Mouse (Mus musculus) MEL (cell line): ENCODE measurements around the gene ccdc198. TPM values are rescaled to one million over a fixed set of nuclear protein-coding genes. Genes with fewer than 3 reads are reported as not detected.
A peak's percentile ranks its signal among the peaks of the same experiment; 100 is the strongest.
"Not testable (repeated sequence)": the region's sequence is repeated elsewhere in the genome, so short reads cannot be mapped to it uniquely, and the experiment has no call there.

Experiments
- DNase-seq: peaks from one replicate; pipeline ENCODE4 v3.0.0; 2011; ENCODE audit warnings: low read depth, low spot score
- H3K27ac ChIP-seq: 2 replicates; pipeline ENCODE4 v1.5.1; 2012; ENCODE audit warnings: low read depth, mild to moderate bottlenecking, control low read depth, low read length, moderate library complexity; ENCODE audit not compliant: control insufficient read depth
- H3K27me3 ChIP-seq, 2 experiments: fragments of 150-350 bp in 1 of 2; sonication (generic) in 1 of 2; 2 replicates each; pipeline ENCODE4 v1.6.1; 2012; ENCODE audit warnings: low read length in 2 of 2, mild to moderate bottlenecking in 2 of 2, improper control_type of control experiment in 1 of 2, moderate library complexity in 1 of 2; ENCODE audit not compliant: insufficient read depth in 2 of 2, control insufficient read depth in 1 of 2
- H3K36me3 ChIP-seq, 2 experiments: 2 replicates each; pipeline ENCODE4 v1.6.1; 2012 to 2014; ENCODE audit warnings: low read length in 2 of 2, improper control_type of control experiment in 1 of 2, inconsistent platforms in 1 of 2, mild to moderate bottlenecking in 1 of 2; ENCODE audit not compliant: insufficient read depth in 2 of 2, control insufficient read depth in 1 of 2
- H3K4me1 ChIP-seq, 2 experiments: fragments of 150-350 bp in 1 of 2; sonication (generic) in 1 of 2; 2 replicates each; pipeline ENCODE4 v1.6.1; 2012; ENCODE audit warnings: low read length in 2 of 2, improper control_type of control experiment in 1 of 2, mild to moderate bottlenecking in 1 of 2; ENCODE audit not compliant: insufficient read depth in 2 of 2, control insufficient read depth in 1 of 2
- H3K4me3 ChIP-seq, 2 experiments: fragments of 150-350 bp in 1 of 2; sonication (generic) in 1 of 2; 2 replicates each; pipeline ENCODE4 v1.5.1; 2012; ENCODE audit warnings: low read depth in 2 of 2, low read length in 2 of 2, mild to moderate bottlenecking in 2 of 2, moderate library complexity in 2 of 2, control low read depth in 1 of 2, improper control_type of control experiment in 1 of 2; ENCODE audit not compliant: control insufficient read depth in 1 of 2, insufficient read depth in 1 of 2
- H3K79me2 ChIP-seq: 2 replicates; pipeline ENCODE4 v1.6.1; 2012; ENCODE audit warnings: mild to moderate bottlenecking, low read length, moderate library complexity; ENCODE audit not compliant: control insufficient read depth, poor library complexity, insufficient read depth
- H3K9ac ChIP-seq: 2 replicates; pipeline ENCODE4 v1.6.1; 2012; ENCODE audit warnings: low read depth, mild to moderate bottlenecking, control low read depth, low read length, moderate library complexity; ENCODE audit not compliant: control insufficient read depth, poor library complexity, severe bottlenecking
- H3K9me3 ChIP-seq: fragments of 150-350 bp; sonication (generic); replicated peaks from 2 replicates; pipeline ENCODE4 v1.6.1; 2012; ENCODE audit warnings: mild to moderate bottlenecking, low read length, improper control_type of control experiment, moderate library complexity; ENCODE audit not compliant: insufficient read depth
- CTCF ChIP-seq, 3 experiments: IDR thresholded peaks in 2 of 3; conservative IDR thresholded peaks in 1 of 3; 2 replicates each; pipeline ENCODE4 v1.5.1; 2011 to 2012; ENCODE audit warnings: low read length in 3 of 3, low read depth in 2 of 3, mild to moderate bottlenecking in 2 of 3, improper control_type of control experiment in 1 of 3, inconsistent platforms in 1 of 3, mixed read lengths in 1 of 3, moderate library complexity in 1 of 3; ENCODE audit not compliant: control insufficient read depth in 1 of 3, insufficient read depth in 1 of 3, poor library complexity in 1 of 3, severe bottlenecking in 1 of 3
- E2F4 ChIP-seq: IDR thresholded peaks from 2 replicates; pipeline ENCODE4 v1.6.1; 2011; ENCODE audit warnings: low read depth, low read length, improper control_type of control experiment, borderline replicate concordance
- ELF1 ChIP-seq: IDR thresholded peaks from 2 replicates; pipeline ENCODE4 v1.6.1; 2014; ENCODE audit warnings: low read depth, mild to moderate bottlenecking, inconsistent platforms, low read length, improper control_type of control experiment, moderate library complexity
- EP300 ChIP-seq, 2 experiments: IDR thresholded peaks; 2 replicates each; pipeline ENCODE4 v1.6.1; 2011; ENCODE audit warnings: improper control_type of control experiment in 2 of 2, low read length in 2 of 2, low read depth in 1 of 2, mild to moderate bottlenecking in 1 of 2
- ETS1 ChIP-seq: IDR thresholded peaks from 2 replicates; pipeline ENCODE4 v1.6.1; 2012; ENCODE audit warnings: low read depth, mild to moderate bottlenecking, inconsistent platforms, low read length, improper control_type of control experiment, moderate library complexity
- GABPA ChIP-seq: IDR thresholded peaks from 2 replicates; pipeline ENCODE4 v1.6.1; 2012; ENCODE audit warnings: low read depth, mild to moderate bottlenecking, inconsistent platforms, low read length, improper control_type of control experiment, moderate library complexity
- GATA1 ChIP-seq: IDR thresholded peaks from 2 replicates; pipeline ENCODE4 v1.6.1; 2011; ENCODE audit warnings: low read depth, low read length, improper control_type of control experiment
- JUND ChIP-seq: IDR thresholded peaks from 2 replicates; pipeline ENCODE4 v1.6.1; 2011; ENCODE audit warnings: low read depth, mild to moderate bottlenecking, improper control_type of control experiment, low read length
- MAFK ChIP-seq: IDR thresholded peaks from 2 replicates; pipeline ENCODE4 v1.6.1; 2011; ENCODE audit warnings: low read depth, mild to moderate bottlenecking, low read length, improper control_type of control experiment, borderline replicate concordance
- MEF2A ChIP-seq: IDR thresholded peaks from 2 replicates; pipeline ENCODE4 v1.6.1; 2014; ENCODE audit warnings: low read depth, mild to moderate bottlenecking, inconsistent platforms, low read length, improper control_type of control experiment; ENCODE audit not compliant: poor library complexity, insufficient replicate concordance, severe bottlenecking; ENCODE audit errors: extremely low read depth
- MYC ChIP-seq: IDR thresholded peaks from 2 replicates; pipeline ENCODE4 v1.6.1; 2011; ENCODE audit warnings: low read depth, mild to moderate bottlenecking, low read length, improper control_type of control experiment, moderate library complexity
- NELFE ChIP-seq: IDR thresholded peaks from 2 replicates; pipeline ENCODE4 v1.6.1; 2011; ENCODE audit warnings: low read depth, low read length, improper control_type of control experiment
- POLR2A ChIP-seq, 2 experiments: IDR thresholded peaks; 2 replicates each; pipeline ENCODE4 v1.6.1; 2011 to 2012; ENCODE audit warnings: low read length in 2 of 2, mild to moderate bottlenecking in 2 of 2, control low read depth in 1 of 2, improper control_type of control experiment in 1 of 2, low read depth in 1 of 2, moderate library complexity in 1 of 2; ENCODE audit not compliant: control insufficient read depth in 1 of 2, insufficient read depth in 1 of 2, poor library complexity in 1 of 2
- POLR2AphosphoS5 ChIP-seq: IDR thresholded peaks from 2 replicates; pipeline ENCODE4 v1.6.1; 2012; ENCODE audit warnings: low read depth, borderline replicate concordance, mild to moderate bottlenecking, inconsistent platforms, low read length, moderate library complexity, mixed read lengths
- TAL1 ChIP-seq: IDR thresholded peaks from 2 replicates; pipeline ENCODE4 v1.6.1; 2012; ENCODE audit warnings: mild to moderate bottlenecking, inconsistent platforms, low read length, moderate library complexity, mixed read lengths
- TCF12 ChIP-seq: IDR thresholded peaks from 2 replicates; pipeline ENCODE4 v1.6.1; 2014; ENCODE audit warnings: low read depth, mild to moderate bottlenecking, inconsistent platforms, low read length, improper control_type of control experiment, moderate library complexity
- UBTF ChIP-seq: IDR thresholded peaks from 2 replicates; pipeline ENCODE4 v1.6.1; 2012; ENCODE audit warnings: low read depth, mild to moderate bottlenecking, inconsistent platforms, low read length, improper control_type of control experiment, moderate library complexity, borderline replicate concordance; ENCODE audit not compliant: insufficient read depth
- USF1 ChIP-seq: IDR thresholded peaks from 2 replicates; pipeline ENCODE4 v1.6.1; 2014; ENCODE audit warnings: low read depth, mild to moderate bottlenecking, inconsistent platforms, low read length, improper control_type of control experiment, moderate library complexity
- USF2 ChIP-seq, 2 experiments: IDR thresholded peaks; 2 replicates each; pipeline ENCODE4 v1.6.1; 2011 to 2012; ENCODE audit warnings: improper control_type of control experiment in 2 of 2, low read length in 2 of 2, borderline replicate concordance in 1 of 2, inconsistent platforms in 1 of 2, low read depth in 1 of 2, mild to moderate bottlenecking in 1 of 2; ENCODE audit not compliant: insufficient read depth in 1 of 2
- ZC3H11A ChIP-seq: IDR thresholded peaks from 2 replicates; pipeline ENCODE4 v1.6.1; 2012; ENCODE audit warnings: low read depth, mild to moderate bottlenecking, inconsistent platforms, low read length, improper control_type of control experiment
- ZKSCAN1 ChIP-seq: IDR thresholded peaks from 2 replicates; pipeline ENCODE4 v1.6.1; 2012; ENCODE audit warnings: low read depth, mild to moderate bottlenecking, inconsistent platforms, low read length, improper control_type of control experiment, moderate library complexity
- polyA plus RNA-seq, 2 experiments: library from polyadenylated mRNA; stranded (reverse) in 1 of 2; unstranded in 1 of 2; fragments of >175 nt in 1 of 2; fragments of >200 nt in 1 of 2; gene quantifications; 2 replicates each; pipeline versions ENCODE4 v1.2.1 to v1.2.4; 2012; ENCODE audit warnings: low replicate concordance in 2 of 2, low read depth in 1 of 2; ENCODE audit not compliant: insufficient read length in 2 of 2, insufficient read depth in 1 of 2, missing spikeins in 1 of 2
- total RNA-seq: library from RNA; depleted of rRNA; stranded (reverse); fragments of 300-350 nt; gene quantifications from 2 replicates; pipeline ENCODE4 v1.2.3, GENCODE M21; 2012

The ccdc198 gene
- total and polyA plus RNA-seq, 3 experiments: not detected

GRCm38 (mm10) chr14:49278880-49279279 is 33.6 kb upstream of the ccdc198 start:
- TF ChIP-seq E2F4 (no peak), POLR2AphosphoS5 (no peak), TCF12 (no peak)
- Histone ChIP-seq H3K9ac (no peak overlapping the region), H3K27ac (no peak overlapping the region; the same call in 1 of the 2 replicates), H3K4me1 (no peaks in the 10 kb centered on the region), H3K36me3 (no peaks in the 10 kb centered on the region), H3K27me3 (no peaks in the 10 kb centered on the region; a peak in 1 of 4 replicates), H3K9me3 (no peaks in the 10 kb centered on the region), H3K4me3 (0 out of 4 replicates have a peak overlapping the region, but pooled peaks of 1 of the 2 experiments have one; percentile 29), H3K79me2 (no peaks in the 10 kb centered on the region)
- DNase-seq: no peak

- DNase-seq, H3K79me2 ChIP-seq, H3K27ac ChIP-seq, H3K9me3 ChIP-seq, H3K36me3 ChIP-seq, H3K9ac ChIP-seq, H3K4me1 ChIP-seq, H3K27me3 ChIP-seq: not testable (repeated sequence)
- H3K4me3 ChIP-seq: 0 out of 4 replicates have a peak overlapping the region, but pooled peaks of 1 of the 2 experiments have one; percentile 29
These were observed 33.2 kb upstream of the ccdc198 start for GRCm38 (mm10) chr14:49278479-49278878.

GRCm38 (mm10) chr14:49277642-49278041 is 32.4 kb upstream of the ccdc198 start:
- Histone ChIP-seq H3K36me3 (no peaks in the 10 kb centered on the region), H3K79me2 (no peaks in the 10 kb centered on the region), H3K9me3 (no peaks in the 10 kb centered on the region), H3K4me3 (no peak overlapping the region), H3K27ac (no peak overlapping the region), H3K9ac (no peak overlapping the region), H3K27me3 (no peaks in the 10 kb centered on the region; a peak in 1 of 4 replicates), H3K4me1 (no peaks in the 10 kb centered on the region)
- no peak for TF ChIP-seq MAFK
- no peak for TF ChIP-seq USF1
- TF ChIP-seq GABPA: no peak
- no peak for TF ChIP-seq NELFE
- no peak for TF ChIP-seq ZKSCAN1
- no peak for TF ChIP-seq MEF2A
- TF ChIP-seq ETS1: no peak
- no peak for TF ChIP-seq UBTF
- TF ChIP-seq EP300 (IDR thresholded peaks at IDR 0.05; ENCODE audit: low read depth in 1 of 2, low read length in 2 of 2): no peak
- TF ChIP-seq ZC3H11A: no peak
- no peak for TF ChIP-seq JUND
- TF ChIP-seq GATA1: no peak
- TF ChIP-seq POLR2A (IDR thresholded peaks at IDR 0.05; ENCODE audit: control insufficient read depth in 1 of 2, insufficient read depth in 1 of 2, low read depth in 1 of 2, low read length in 2 of 2, poor library complexity in 1 of 2): no peak
- no peak for TF ChIP-seq ELF1
- TF ChIP-seq MYC: no peak
- TF ChIP-seq TAL1: no peak
- TF ChIP-seq USF2 (IDR thresholded peaks at IDR 0.05; ENCODE audit: borderline replicate concordance in 1 of 2, insufficient read depth in 1 of 2, low read depth in 1 of 2, low read length in 2 of 2): no peak
- no peak for TF ChIP-seq CTCF (IDR thresholded peaks at IDR 0.05 in 2 of 3, conservative IDR thresholded peaks at IDR 0.05 in 1 of 3; ENCODE audit: control insufficient read depth in 1 of 3, insufficient read depth in 1 of 3, low read depth in 2 of 3, low read length in 3 of 3, poor library complexity in 1 of 3, severe bottlenecking in 1 of 3)
- no peak for DNase-seq
